Mouse (Mus musculus) liver, embryonic 14.5 days (tissue): Measurements from ENCODE around the gene Gna12.

Experiments used
- CTCF ChIP-seq: IDR thresholded peaks from 2 replicates; pipeline ENCODE4 v1.5.1; 2016; ENCODE audit warnings: antibody characterized with exemption, low read depth, control low read depth
- EP300 ChIP-seq: IDR thresholded peaks from 2 replicates; pipeline ENCODE4 v1.6.1; 2016; ENCODE audit warnings: antibody characterized with exemption, low read depth

- TF ChIP-seq CTCF (no peak), EP300 (no peak)
Measured at GRCm38 (mm10) chr5:140811390-140811789, 18.8 kb downstream of the Gna12 start.
